Mouse (Mus musculus): ENCODE measurements around the gene Apol9b. TPM values are rescaled to one million over a fixed set of nuclear protein-coding genes. Genes with fewer than 3 reads are reported as not detected.

Apol9b gene
- total RNA-seq, 2 experiments from 2014 or later = 0.46 TPM; not detected in 1

DNA sequence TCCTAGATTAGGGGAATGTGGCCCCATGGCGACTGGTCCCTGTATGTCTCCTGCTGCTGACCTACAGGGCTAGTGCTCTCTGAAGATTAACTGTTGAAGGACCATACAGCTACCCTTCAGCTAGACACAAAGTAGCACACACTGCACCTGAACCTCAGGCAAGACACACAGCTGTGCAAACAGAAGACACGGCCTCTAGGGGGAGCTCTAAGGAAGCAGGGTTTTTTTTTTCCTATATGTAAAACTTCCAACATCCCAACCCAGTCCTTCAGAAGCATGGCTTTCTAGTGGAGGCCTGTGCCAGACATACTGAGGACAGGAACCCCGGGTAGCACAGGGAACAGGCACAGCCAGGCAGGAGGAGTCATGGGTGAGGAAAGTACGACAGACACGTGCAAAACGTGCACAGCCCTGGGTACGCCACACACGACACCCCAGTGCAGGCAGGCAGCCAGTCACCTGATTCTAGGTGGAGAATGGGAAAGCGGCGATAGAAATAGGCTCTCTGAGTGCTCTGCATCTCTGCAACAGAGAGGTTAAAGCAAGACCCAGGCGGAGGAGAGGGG, 53.7 kb downstream of the Apol9b start:
- peak in 1 of 2 experiments; percentile 77 for DNase-seq

DNA sequence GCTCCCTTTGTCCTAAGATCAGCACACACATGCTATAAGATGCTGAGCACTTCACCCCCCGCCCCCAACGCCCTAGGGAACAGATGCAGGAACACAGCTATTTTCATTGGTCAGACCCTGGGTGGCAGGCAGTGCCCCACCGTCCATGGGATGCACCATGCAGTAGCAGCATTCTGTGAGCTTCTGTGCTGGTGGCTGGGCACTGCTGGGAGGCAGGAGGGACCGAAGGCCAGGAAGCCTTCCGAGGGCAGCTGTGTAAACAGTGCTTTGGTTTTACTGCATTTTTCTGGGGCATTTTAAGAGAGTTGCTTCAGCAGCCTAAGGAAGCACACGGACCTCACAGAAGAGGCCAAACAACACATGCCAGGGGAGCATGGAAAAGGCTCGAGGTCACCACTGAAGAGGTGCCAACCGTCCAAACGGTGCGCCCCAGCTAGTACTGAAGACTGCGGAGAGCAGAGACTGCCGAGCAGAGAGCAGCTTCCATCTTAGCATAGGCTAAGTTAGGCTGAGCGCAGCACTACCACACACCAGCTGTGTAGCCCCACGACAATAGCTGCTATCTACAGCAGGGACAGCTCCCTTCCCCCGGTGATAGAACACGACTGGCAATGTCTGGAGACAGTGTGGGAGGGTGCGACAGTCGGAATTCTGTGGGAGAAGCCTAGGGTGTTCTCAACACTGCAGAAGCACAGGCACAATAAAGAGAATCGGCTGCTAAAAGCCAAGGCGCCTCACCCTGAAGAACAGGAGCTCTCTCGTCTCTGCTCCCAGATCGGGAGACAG, 55.4 kb downstream of the Apol9b start:
- no peak for DNase-seq

DNA sequence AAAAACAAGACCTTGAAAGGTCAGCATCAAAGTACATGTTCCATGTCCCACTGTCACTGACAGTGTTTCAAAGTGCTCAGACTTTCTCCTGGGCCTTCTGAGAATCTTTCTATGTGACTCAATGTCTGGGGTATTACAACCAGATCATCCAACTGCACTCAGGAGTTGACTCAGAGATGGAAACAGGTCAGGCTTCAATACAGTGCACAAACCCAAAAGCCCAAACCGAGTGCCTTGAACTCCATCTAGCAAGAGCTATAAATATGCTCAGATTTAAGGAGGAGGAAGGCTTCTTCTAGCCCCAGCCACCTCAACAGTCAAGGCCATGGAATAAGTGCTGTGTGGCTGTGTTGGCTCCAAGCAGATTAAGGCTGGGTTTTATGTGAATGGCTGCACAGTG, 57.0 kb downstream of the Apol9b start:
- no peak for DNase-seq

Other genes starting within 250 kb of the Apol9b start
- not detected for gene Apol11a, start 220.8 kb upstream of the Apol9b start, total RNA-seq (2021)
- gene Apol7c, start 195.7 kb upstream of the Apol9b start, total RNA-seq (2021) = 1 to 10 TPM in 1 of 2 experiments, not detected in 1; 2.8 TPM
- gene 1700025B11Rik, start 167.1 kb upstream of the Apol9b start, total RNA-seq (2021) = not detected
- 1 to 10 TPM in 1 of 2 experiments, under 1 TPM in 1; 0.69 to 3.9 TPM for gene Apol10b, start 132.9 kb upstream of the Apol9b start, total RNA-seq (2021)
- not detected for gene Gm36245, start 129.8 kb upstream of the Apol9b start, total RNA-seq (2021)
- 1 to 10 TPM; 2.5 to 2.8 TPM for gene Apol11b, start 85.8 kb upstream of the Apol9b start, total RNA-seq (2021)
- under 1 TPM in 1 of 2 experiments, not detected in 1; 0.28 TPM for gene Apol7e, start 30.2 kb upstream of the Apol9b start, total RNA-seq (2021)
- not detected for gene Apol8, start 28.0 kb downstream of the Apol9b start, total RNA-seq (2021)
- 100 to 1,000 TPM; 117 to 119 TPM for gene Myh9, start 113.1 kb downstream of the Apol9b start, total RNA-seq (2021)
- 100 to 1,000 TPM; 291 to 304 TPM for gene Txn2, start 200.0 kb downstream of the Apol9b start, total RNA-seq (2021)
- 1 to 10 TPM in 1 of 2 experiments, under 1 TPM in 1; 0.67 to 1.3 TPM for gene Foxred2, start 227.7 kb downstream of the Apol9b start, total RNA-seq (2021)
- gene Eif3d, start 241.8 kb downstream of the Apol9b start, total RNA-seq (2021) = 10 to 100 TPM; 67.3 to 67.9 TPM